21 mouse cellular contexts compared by ENCODE assay signal in the genomic region with DNA sequence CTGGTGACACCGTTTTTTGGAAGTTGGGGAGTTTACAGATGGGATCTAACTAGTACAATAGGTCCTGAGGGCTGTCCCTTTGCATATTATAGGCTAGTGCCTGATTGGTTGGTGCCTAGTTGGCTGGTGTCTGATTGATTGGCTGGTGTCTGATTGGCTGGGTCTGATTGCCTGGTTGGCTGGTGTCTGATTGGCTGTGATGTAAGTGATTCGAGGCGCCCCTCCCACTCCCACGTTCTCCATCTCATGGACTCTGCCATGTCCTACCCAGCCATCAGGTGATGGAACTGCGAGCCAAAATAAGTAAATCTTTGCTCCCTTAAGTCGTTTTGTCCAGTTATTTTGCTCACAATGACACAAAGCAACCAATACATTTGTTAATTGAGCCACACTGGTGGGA. TPM values are rescaled to one million over a fixed set of nuclear protein-coding genes. Genes with fewer than 3 reads are reported as not detected.
"Had no signal": no experiment of that assay in that cellular context is flagged by ENCODE, and none has a peak within 500 bp of the region (broad histone marks: within the 10 kb centered on the region; RNA-seq: fewer than 3 reads in every experiment).

No protein-coding gene starts in this region.

- H3K27me3 ChIP-seq: midbrain, embryonic 12.5 days; neural tube, embryonic 13.5 days; neural tube, embryonic 15.5 days had no signal

- H3K4me2 ChIP-seq: lung, embryonic 14.5 days; midbrain, embryonic 12.5 days; neural tube, embryonic 13.5 days; neural tube, embryonic 15.5 days had no signal

- DNase-seq: lung, embryonic 14.5 days; lung, postnatal 10 days; lung, postnatal 4 days; midbrain, embryonic 14.5 days; retina, postnatal 1 day; right cerebral cortex, adult 18-20 months; right cerebral cortex, postnatal 25 days; right cerebral cortex, postnatal 4 days; spleen, adult 18-20 months; thymus, adult 18-20 months; thymus, postnatal 14 days; thymus, postnatal 36 days had no signal

- H3K9ac ChIP-seq: lung, embryonic 14.5 days; midbrain, embryonic 12.5 days; neural tube, embryonic 13.5 days; neural tube, embryonic 15.5 days had no signal

- ATAC-seq: midbrain, embryonic 16.5 days had no signal

- H3K36me3 ChIP-seq: midbrain, embryonic 10.5 days; midbrain, embryonic 12.5 days; neural tube, embryonic 13.5 days; neural tube, embryonic 15.5 days had no signal

- H3K27ac ChIP-seq: midbrain, embryonic 10.5 days; midbrain, embryonic 12.5 days; neural tube, embryonic 15.5 days had no signal

- H3K4me1 ChIP-seq: midbrain, embryonic 10.5 days; midbrain, embryonic 12.5 days; neural tube, embryonic 13.5 days had no signal

- H3K4me3 ChIP-seq: midbrain, embryonic 10.5 days; midbrain, embryonic 12.5 days; myocyte; neural tube, embryonic 13.5 days; neural tube, embryonic 15.5 days had no signal

RNA-seq across cellular contexts. Expression of a gene that starts 49.2 kb away (rescaled TPM):
- total RNA-seq: megakaryocyte-erythroid progenitor cell, adult 5-6 weeks had no signal

RNA-seq across cellular contexts. Expression of a gene that starts 51.5 kb away (rescaled TPM):
- total RNA-seq: megakaryocyte, adult 5-6 weeks; megakaryocyte-erythroid progenitor cell, adult 5-6 weeks had no signal
- polyA plus RNA-seq: midbrain, embryonic 14.5 days; midbrain, embryonic 16.5 days; thymus, postnatal 0 days had no signal
